Mouse (Mus musculus) liver, embryonic 16.5 days (tissue): ENCODE data around the gene 6030445D17Rik. TPM values are rescaled to one million over a fixed set of nuclear protein-coding genes. Genes with fewer than 3 reads are reported as not detected.

Experiments
- ATAC-seq: fragments of 200-750 bp; cut with Nextera tagmentation; 2 replicates; pipeline ENCODE4 v1.8.0; 2017; ENCODE audit warnings: low read depth, mild to moderate bottlenecking, moderate number of reproducible peaks, moderate library complexity
- H3K27ac ChIP-seq: fragments of 300-500 bp; sonication (generic); 2 replicates; pipeline ENCODE4 v1.5.1; 2014; ENCODE audit warnings: mild to moderate bottlenecking, low read length
- H3K27me3 ChIP-seq: fragments of 300-500 bp; sonication (generic); 2 replicates; pipeline ENCODE4 v1.6.1; 2014; ENCODE audit warnings: low read depth, low read length, mixed read lengths; ENCODE audit not compliant: control insufficient read depth, insufficient read depth
- H3K36me3 ChIP-seq: fragments of 300-500 bp; sonication (generic); 2 replicates; pipeline ENCODE4 v1.6.1; 2014; ENCODE audit warnings: mild to moderate bottlenecking; ENCODE audit not compliant: control insufficient read depth, insufficient read depth
- H3K4me1 ChIP-seq: fragments of 300-500 bp; sonication (generic); 2 replicates; pipeline ENCODE4 v1.6.1; 2014; ENCODE audit warnings: low read depth, low read length, mixed read lengths; ENCODE audit not compliant: control insufficient read depth
- H3K4me2 ChIP-seq: fragments of 300-500 bp; sonication (generic); 2 replicates; pipeline ENCODE4 v1.6.1; 2014; ENCODE audit warnings: low read depth, low read length, mixed read lengths
- H3K4me3 ChIP-seq: fragments of 300-500 bp; sonication (generic); 2 replicates; pipeline ENCODE4 v1.5.1; 2014; ENCODE audit warnings: low read depth, mild to moderate bottlenecking, low read length
- H3K9ac ChIP-seq: fragments of 300-500 bp; sonication (generic); 2 replicates; pipeline ENCODE4 v1.6.1; 2014; ENCODE audit warnings: low read depth, low read length
- H3K9me3 ChIP-seq: fragments of 300-500 bp; sonication (generic); replicated peaks from 2 replicates; pipeline ENCODE4 v1.6.1; 2016; ENCODE audit warnings: low read length; ENCODE audit not compliant: control insufficient read depth
- WGBS: fragments of 180-500 bp; shearing (Covaris S2); extraction: QIAGEN DNeasy Blood & Tissue Kit; methylation state at CpG from one replicate; pipeline ENCODE4 v1.1.7; 2014; ENCODE audit not compliant: insufficient replicate concordance; 5-methylcytosine and 5-hydroxymethylcytosine counted together
- polyA plus RNA-seq: library from polyadenylated mRNA; unstranded; fragments of >200 nt; fragmentation: Nextera tagmentation; extraction: Ambion mirVana; gene quantifications from 2 replicates; pipeline ENCODE4 v1.2.1, GENCODE M21; 2015

The 6030445D17Rik gene
- 0.05 and 0.11 TPM in 2 replicates for polyA plus RNA-seq

GRCm38 (mm10) chr4:136462086-136462838 lies at the start of gene 6030445D17Rik:
Gene 6030445D17Rik (plus strand): TSS chr4:136462250.
- Histone ChIP-seq H3K4me2 (peak within 1 kb of the TSS; percentile 75), H3K27me3 (peaks cover 33% of the 10 kb centered on the region), H3K4me3 (peak within 1 kb of the TSS; percentile 58), H3K27ac (peak within 1 kb of the TSS; percentile 56; the same call in 1 of the 2 replicates), H3K36me3 (no peaks in the 10 kb centered on the region), H3K9ac (peak within 1 kb of the TSS; percentile 51; the same call in 1 of the 2 replicates), H3K9me3 (no peaks in the 10 kb centered on the region), H3K4me1 (peaks cover 6% of the 10 kb centered on the region; the same call in 1 of the 2 replicates)
- peak; percentile 71 for ATAC-seq
- WGBS = 3% methylated on average over 55 of the region's 64 CpGs

DNA sequence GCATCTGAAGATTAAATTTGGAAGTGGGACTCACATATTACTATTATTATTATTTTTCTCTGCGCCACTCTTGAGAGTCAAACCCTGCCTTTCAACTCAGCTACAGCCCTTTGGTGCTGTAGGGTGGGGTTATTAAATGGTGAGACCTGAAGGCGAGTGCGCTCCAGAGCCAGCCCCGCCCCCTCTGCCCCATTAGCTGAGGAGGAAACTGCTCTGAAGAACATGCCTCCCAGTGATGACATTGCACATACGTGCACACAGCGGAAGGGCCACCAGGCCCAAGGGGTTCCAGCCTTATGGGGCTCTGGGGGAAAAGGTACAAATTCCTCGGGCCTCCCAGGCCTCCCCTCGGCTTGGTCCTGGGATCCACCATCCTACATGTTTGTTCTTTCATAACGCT lies 46.6 kb upstream of the 6030445D17Rik start:
- no peaks in the 10 kb centered on the region for H3K27me3 ChIP-seq
- H3K9ac ChIP-seq = no peak overlapping the region
- WGBS = 60% methylated on average over 9 of the region's 9 CpGs
- no peaks in the 10 kb centered on the region for H3K36me3 ChIP-seq
- H3K4me3 ChIP-seq = no peak overlapping the region
- H3K9me3 ChIP-seq = no peaks in the 10 kb centered on the region
- no peak overlapping the region for H3K27ac ChIP-seq
- H3K4me2 ChIP-seq = no peak overlapping the region
- no peaks in the 10 kb centered on the region for H3K4me1 ChIP-seq
- no peak for ATAC-seq

DNA sequence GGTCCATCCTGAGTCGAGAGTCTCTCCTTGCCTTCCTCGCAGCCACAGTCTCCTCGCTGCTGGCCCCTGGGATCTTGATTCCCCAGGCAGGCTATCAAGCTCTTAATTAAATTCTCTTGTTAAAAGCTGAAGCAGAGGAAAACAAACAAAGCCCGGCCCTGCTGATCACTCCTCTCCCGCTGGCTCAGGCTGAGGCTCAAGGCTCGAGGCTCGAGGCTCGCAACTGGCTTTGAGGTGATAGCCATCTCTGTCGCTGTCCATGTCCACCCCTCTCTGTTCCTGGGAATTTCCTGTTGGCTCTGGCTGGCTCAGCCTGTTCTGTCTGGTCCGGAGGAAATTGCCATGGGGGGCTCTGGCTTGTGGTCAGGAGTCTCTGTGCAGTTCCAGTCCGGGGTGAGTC lies 43.1 kb upstream of the 6030445D17Rik start:
- peaks cover 12% of the 10 kb centered on the region for H3K27me3 ChIP-seq
- no peak overlapping the region for H3K9ac ChIP-seq
- 14% methylated on average over 11 of the region's 11 CpGs for WGBS

GRCm38 (mm10) chr4:136419386-136419785 lies 42.7 kb upstream of the 6030445D17Rik start:
- 64% methylated on average over 6 of the region's 6 CpGs for WGBS
- H3K36me3 ChIP-seq = no peaks in the 10 kb centered on the region
- H3K27ac ChIP-seq = no peak overlapping the region
- H3K9me3 ChIP-seq = no peaks in the 10 kb centered on the region
- peaks cover 2% of the 10 kb centered on the region for H3K4me1 ChIP-seq
- no peak overlapping the region for H3K4me3 ChIP-seq
- no peak overlapping the region for H3K9ac ChIP-seq
- ATAC-seq = no peak
- H3K4me2 ChIP-seq = no peak overlapping the region
- peaks cover 16% of the 10 kb centered on the region for H3K27me3 ChIP-seq

More for the DNA sequence above, 43.1 kb upstream of the 6030445D17Rik start:
- Histone ChIP-seq H3K36me3 (no peaks in the 10 kb centered on the region), H3K9me3 (no peaks in the 10 kb centered on the region), H3K4me2 (no peak overlapping the region), H3K4me1 (no peaks in the 10 kb centered on the region), H3K27ac (no peak overlapping the region), H3K4me3 (no peak overlapping the region)
- ATAC-seq = no peak

GRCm38 (mm10) chr4:136423224-136423623 lies 38.8 kb upstream of the 6030445D17Rik start, which contains the start of gene Htr1d:
Gene Htr1d (plus strand): TSS chr4:136423524.
- no peak for ATAC-seq
- peak within 1 kb of the TSS; percentile 43 for H3K4me3 ChIP-seq
- no peaks in the 10 kb centered on the region for H3K9me3 ChIP-seq
- H3K27me3 ChIP-seq = peaks cover 37% of the 10 kb centered on the region
- peaks cover 2% of the 10 kb centered on the region for H3K4me1 ChIP-seq
- H3K36me3 ChIP-seq = no peaks in the 10 kb centered on the region
- no peak within 1 kb of the TSS for H3K9ac ChIP-seq
- H3K27ac ChIP-seq = no peak within 1 kb of the TSS
- peak within 1 kb of the TSS; percentile 63 for H3K4me2 ChIP-seq
- WGBS = 72% methylated on average over 9 of the region's 9 CpGs

- 1% methylated on average over 70 of the region's 70 CpGs for WGBS
- Histone ChIP-seq H3K4me2 (peak overlapping the region; percentile 63), H3K9ac (no peak overlapping the region), H3K9me3 (no peaks in the 10 kb centered on the region), H3K4me3 (peak overlapping the region; percentile 43), H3K27ac (no peak overlapping the region), H3K36me3 (no peaks in the 10 kb centered on the region), H3K4me1 (peaks cover 2% of the 10 kb centered on the region), H3K27me3 (peaks cover 39% of the 10 kb centered on the region)
- no peak for ATAC-seq
These were observed 37.7 kb upstream of the 6030445D17Rik start for GRCm38 (mm10) chr4:136424120-136424999.

GRCm38 (mm10) chr4:136425000-136425288 lies 37.1 kb upstream of the 6030445D17Rik start:
- Histone ChIP-seq H3K27ac (no peak overlapping the region), H3K9ac (no peak overlapping the region), H3K9me3 (no peaks in the 10 kb centered on the region), H3K4me2 (peak overlapping the region; percentile 63), H3K4me3 (peak overlapping the region; percentile 43), H3K4me1 (peaks cover 2% of the 10 kb centered on the region), H3K36me3 (no peaks in the 10 kb centered on the region), H3K27me3 (peaks cover 39% of the 10 kb centered on the region)
- no peak for ATAC-seq
- 3% methylated on average over 15 of the region's 15 CpGs for WGBS

GRCm38 (mm10) chr4:136430609-136431375 lies 31.3 kb upstream of the 6030445D17Rik start:
- 46% methylated on average over 11 of the region's 11 CpGs for WGBS
- H3K36me3 ChIP-seq = no peaks in the 10 kb centered on the region
- no peak overlapping the region for H3K27ac ChIP-seq
- peaks cover 10% of the 10 kb centered on the region for H3K27me3 ChIP-seq
- no peaks in the 10 kb centered on the region for H3K4me1 ChIP-seq
- no peak overlapping the region for H3K4me2 ChIP-seq
- no peak for ATAC-seq
- H3K9me3 ChIP-seq = no peaks in the 10 kb centered on the region
- H3K9ac ChIP-seq = no peak overlapping the region
- no peak overlapping the region for H3K4me3 ChIP-seq
